Comparison of ENCODE assay signal across 23 mouse cellular contexts in genomic region chr3:138173291-138173690, GRCm38 (mm10). TPM values are rescaled to one million over a fixed set of nuclear protein-coding genes. Genes with fewer than 3 reads are reported as not detected.
A peak's percentile ranks its signal among the peaks of the same experiment; 100 is the strongest.
DNase-seq lines count a peak whose midpoint lies in the region; ATAC-seq and TF ChIP-seq lines count a peak whose summit lies in the region.
"Had no signal": no experiment of that assay in that cellular context is flagged by ENCODE, and none has a peak within 500 bp of the region (broad histone marks: within the 10 kb centered on the region; RNA-seq: fewer than 3 reads in every experiment).

No protein-coding gene starts in this region.

- DNase-seq in heart, adult 11 months: peak; percentile 59
- DNase-seq in heart, postnatal 36 days: no peak
- DNase-seq in liver, embryonic 14.5 days (ENCODE audit: low read depth in 3 of 3, low spot score in 3 of 3): no peak
- no peak for DNase-seq in liver
- DNase-seq in thymus, postnatal 25 days: peak; percentile 20
- DNase-seq in embryonic facial prominence, embryonic 10.5 days (ENCODE audit: low spot score): no peak
- DNase-seq in neural tube, embryonic 10.5 days (ENCODE audit: extremely low spot score, low spot score): no peak
- DNase-seq: cerebellum, postnatal 10 days; forebrain, postnatal 0 days; layer of hippocampus, adult 9-11 months; lung, adult 2 months; right cerebral cortex, postnatal 25 days had no signal

- TF ChIP-seq CTCF in liver, embryonic 14.5 days (IDR thresholded peaks at IDR 0.05; ENCODE audit: low read depth): peak; percentile 25
- 0 out of 2 replicates have a peak, but pooled peaks have one; percentile 0 for TF ChIP-seq CTCF in cortical plate, adult 2 months (IDR thresholded peaks at IDR 0.05; ENCODE audit: extremely low read depth, insufficient read depth, low read length)

- no peaks in the 10 kb centered on the region for H3K36me3 ChIP-seq in liver, embryonic 14.5 days (replicated peaks; ENCODE audit: control insufficient read depth, insufficient read depth, low read depth)
- no peaks in the 10 kb centered on the region for H3K36me3 ChIP-seq in embryonic facial prominence, embryonic 10.5 days (replicated peaks)
- H3K36me3 ChIP-seq: heart, embryonic 15.5 days; limb, embryonic 15.5 days; midbrain, embryonic 15.5 days; neural tube, embryonic 12.5 days had no signal

- intact Hi-C loops in heart, postnatal 36 days (cut with DNase I): no loop called here

- H3K27me3 ChIP-seq in liver, embryonic 14.5 days (ENCODE audit: control insufficient read depth, insufficient read depth, low read length): no peaks in the 10 kb centered on the region
- no peaks in the 10 kb centered on the region for H3K27me3 ChIP-seq in embryonic facial prominence, embryonic 10.5 days (replicated peaks; ENCODE audit: low read depth, poor library complexity, severe bottlenecking)
- H3K27me3 ChIP-seq: heart, embryonic 15.5 days; limb, embryonic 15.5 days; midbrain, embryonic 15.5 days; neural tube, embryonic 12.5 days had no signal

- H3K4me3 ChIP-seq in liver, embryonic 14.5 days (ENCODE audit: insufficient read depth in 1 of 2, low read depth in 2 of 2, low read length in 2 of 2): no peak overlapping the region
- H3K4me3 ChIP-seq in cortical plate, adult 2 months (ENCODE audit: insufficient read depth, low read length): no peak overlapping the region
- no peak overlapping the region for H3K4me3 ChIP-seq in embryonic facial prominence, embryonic 10.5 days
- H3K4me3 ChIP-seq: erythroblast, embryonic 14.5 days; heart, embryonic 15.5 days; limb, embryonic 15.5 days; midbrain, embryonic 15.5 days; neural tube, embryonic 12.5 days had no signal

- no peak for TF ChIP-seq EP300 in liver, embryonic 14.5 days (IDR thresholded peaks at IDR 0.05; ENCODE audit: low read depth)

- H3K9ac ChIP-seq in liver, embryonic 14.5 days (replicated peaks): no peak overlapping the region
- H3K9ac ChIP-seq: forebrain, postnatal 0 days; heart, embryonic 15.5 days; hindbrain, embryonic 14.5 days; limb, embryonic 15.5 days; midbrain, embryonic 15.5 days; neural tube, embryonic 12.5 days had no signal

- H3K27ac ChIP-seq in liver, embryonic 14.5 days: no peak overlapping the region
- no peak overlapping the region for H3K27ac ChIP-seq in cortical plate, adult 2 months (ENCODE audit: insufficient read depth, low read length)
- no peak overlapping the region for H3K27ac ChIP-seq in embryonic facial prominence, embryonic 10.5 days (replicated peaks)
- H3K27ac ChIP-seq: heart, embryonic 15.5 days; hindbrain, embryonic 14.5 days; kidney, postnatal 0 days; limb, embryonic 15.5 days; macrophage; midbrain, embryonic 15.5 days; neural tube, embryonic 12.5 days had no signal

- no peaks in the 10 kb centered on the region for H3K4me1 ChIP-seq in liver, embryonic 14.5 days (replicated peaks; ENCODE audit: control insufficient read depth in 2 of 2, insufficient read depth in 2 of 2, low read length in 1 of 2)
- H3K4me1 ChIP-seq in cortical plate, adult 2 months (ENCODE audit: control insufficient read depth, insufficient read depth, low read length): no peaks in the 10 kb centered on the region
- no peaks in the 10 kb centered on the region for H3K4me1 ChIP-seq in embryonic facial prominence, embryonic 10.5 days
- H3K4me1 ChIP-seq: heart, embryonic 15.5 days; limb, embryonic 15.5 days; midbrain, embryonic 15.5 days; neural tube, embryonic 12.5 days had no signal

- WGBS in liver, embryonic 14.5 days (ENCODE audit: insufficient replicate concordance): 67% methylated on average over 10 of the region's 10 CpGs
- WGBS in embryonic facial prominence, embryonic 10.5 days: 77% methylated on average over 10 of the region's 10 CpGs

- H3K9me3 ChIP-seq in liver, embryonic 14.5 days (ENCODE audit: control insufficient read depth, low read length): no peaks in the 10 kb centered on the region
- H3K9me3 ChIP-seq in embryonic facial prominence, embryonic 10.5 days: no peaks in the 10 kb centered on the region
- H3K9me3 ChIP-seq: heart, embryonic 15.5 days; limb, embryonic 15.5 days; midbrain, embryonic 15.5 days; neural tube, embryonic 12.5 days had no signal

- no peak for TF ChIP-seq POLR2A in cortical plate, adult 2 months (IDR thresholded peaks at IDR 0.05; ENCODE audit: extremely low read depth, insufficient read depth, low read length)

- no peak for ATAC-seq in liver, embryonic 14.5 days (ENCODE audit: insufficient read depth)
- ATAC-seq: forebrain, postnatal 0 days; midbrain, embryonic 15.5 days had no signal

- no peak overlapping the region for H3K4me2 ChIP-seq in liver, embryonic 14.5 days (ENCODE audit: low read depth)
- H3K4me2 ChIP-seq: heart, embryonic 15.5 days; hindbrain, embryonic 14.5 days; limb, embryonic 15.5 days; midbrain, embryonic 15.5 days; neural tube, embryonic 12.5 days had no signal

RNA-seq across cellular contexts. Expression of gene 4930579F01Rik, which starts 20.3 kb away (rescaled TPM):
- total RNA-seq in heart, postnatal 36 days (2021): not detected
- not detected in 2 replicates for polyA plus RNA-seq in liver, embryonic 14.5 days (2012; rRNA removed)
- not detected in 2 replicates for polyA plus RNA-seq in liver, embryonic 14.5 days (2014; fragmentation: Nextera tagmentation; extraction: Ambion mirVana)
- not detected in 2 replicates for polyA plus RNA-seq in cortical plate, adult 2 months (2012; rRNA removed)
- not detected in 2 replicates for polyA plus RNA-seq in embryonic facial prominence, embryonic 10.5 days (2016; fragmentation: Nextera tagmentation; extraction: Ambion mirVana)
- total RNA-seq: forebrain, postnatal 0 days; gastrocnemius, postnatal 4 days; left cerebral cortex, postnatal 14 days had no signal
- polyA plus RNA-seq: erythroblast, embryonic 14.5 days; forebrain, postnatal 0 days; heart, embryonic 15.5 days; hindbrain, embryonic 14.5 days; limb, embryonic 15.5 days; lung, adult 2 months; macrophage; midbrain, embryonic 15.5 days; neural tube, embryonic 12.5 days had no signal

RNA-seq across cellular contexts. Expression of gene Mttp, which starts 28.5 kb away (rescaled TPM):
- 1 to 10 TPM; 5.4 to 6.2 TPM for total RNA-seq in heart, postnatal 36 days (2021)
- polyA plus RNA-seq in liver, embryonic 14.5 days (2012; rRNA removed): 11.2 and 16.0 TPM in 2 replicates
- polyA plus RNA-seq in liver, embryonic 14.5 days (2014; fragmentation: Nextera tagmentation; extraction: Ambion mirVana): 30.7 and 34.8 TPM in 2 replicates
- 7.5 and 7.7 TPM in 2 replicates for polyA plus RNA-seq in cortical plate, adult 2 months (2012; rRNA removed)
- polyA plus RNA-seq in embryonic facial prominence, embryonic 10.5 days (2016; fragmentation: Nextera tagmentation; extraction: Ambion mirVana): 9.8 and 10.0 TPM in 2 replicates

RNA-seq across cellular contexts. Expression of gene Trmt10a, which starts 30.0 kb away (rescaled TPM):
- total RNA-seq in heart, postnatal 36 days (2021): 1 to 10 TPM; 2.3 to 3.2 TPM
- 2.0 and 3.3 TPM in 2 replicates for polyA plus RNA-seq in liver, embryonic 14.5 days (2012; rRNA removed)
- polyA plus RNA-seq in liver, embryonic 14.5 days (2014; fragmentation: Nextera tagmentation; extraction: Ambion mirVana): 5.2 and 5.6 TPM in 2 replicates
- 6.7 and 9.0 TPM in 2 replicates for polyA plus RNA-seq in cortical plate, adult 2 months (2012; rRNA removed)
- polyA plus RNA-seq in embryonic facial prominence, embryonic 10.5 days (2016; fragmentation: Nextera tagmentation; extraction: Ambion mirVana): 18.1 and 20.0 TPM in 2 replicates

RNA-seq across cellular contexts. Expression of gene Adh7, which starts 44.3 kb away (rescaled TPM):
- total RNA-seq in heart, postnatal 36 days (2021): under 1 TPM; 0.11 to 0.17 TPM
- polyA plus RNA-seq in liver, embryonic 14.5 days (2012; rRNA removed): 0.04 and 0.07 TPM in 2 replicates
- 0.39 and 0.42 TPM in 2 replicates for polyA plus RNA-seq in liver, embryonic 14.5 days (2014; fragmentation: Nextera tagmentation; extraction: Ambion mirVana)
- polyA plus RNA-seq in cortical plate, adult 2 months (2012; rRNA removed): 0.02 and 0.04 TPM in 2 replicates
- not detected in 2 replicates for polyA plus RNA-seq in embryonic facial prominence, embryonic 10.5 days (2016; fragmentation: Nextera tagmentation; extraction: Ambion mirVana)
- polyA plus RNA-seq: erythroblast, embryonic 14.5 days; macrophage; neural tube, embryonic 12.5 days had no signal

Comparison
In these comparisons a context has a peak if more than half of its experiments do, and no peak if none do; other contexts are left out.
1. DNase-seq: peak in heart, adult 11 months (single experiment) and thymus, postnatal 25 days (single experiment); none in heart, postnatal 36 days (0 of 2), liver, embryonic 14.5 days (0 of 3), liver (single experiment), embryonic facial prominence, embryonic 10.5 days (single experiment) and neural tube, embryonic 10.5 days (single experiment).